Mouse (Mus musculus) testis, adult 2 months (tissue): ENCODE data around the gene Gpha2. TPM values are rescaled to one million over a fixed set of nuclear protein-coding genes. Genes with fewer than 3 reads are reported as not detected.

ENCODE experiments used
- H3K27ac ChIP-seq: fragments of 200-500 bp; 2 replicates; pipeline ENCODE4 v1.5.1; 2012; ENCODE audit warnings: low read depth, low read length; ENCODE audit not compliant: control insufficient read depth, insufficient read depth
- H3K27me3 ChIP-seq: fragments of 200-500 bp; 2 replicates; pipeline ENCODE4 v1.6.1; 2012; ENCODE audit warnings: mild to moderate bottlenecking, low read length, moderate library complexity; ENCODE audit not compliant: control insufficient read depth, insufficient read depth
- H3K36me3 ChIP-seq: fragments of 200-500 bp; 2 replicates; pipeline ENCODE4 v1.6.1; 2012; ENCODE audit warnings: mild to moderate bottlenecking, low read length; ENCODE audit not compliant: control insufficient read depth, insufficient read depth
- H3K4me1 ChIP-seq: fragments of 200-500 bp; 2 replicates; pipeline ENCODE4 v1.6.1; 2012; ENCODE audit warnings: low read length; ENCODE audit not compliant: control insufficient read depth, insufficient read depth
- H3K4me3 ChIP-seq: fragments of 200-500 bp; 2 replicates; pipeline ENCODE4 v1.5.1; 2012; ENCODE audit warnings: low read depth, mild to moderate bottlenecking, low read length, moderate library complexity, mixed read lengths; ENCODE audit not compliant: control insufficient read depth
- CTCF ChIP-seq: fragments of 200-500 bp; IDR thresholded peaks from 2 replicates; pipeline ENCODE4 v1.5.1; 2012; ENCODE audit warnings: low read depth, mild to moderate bottlenecking, inconsistent platforms, low read length, moderate library complexity; ENCODE audit not compliant: control insufficient read depth, insufficient read depth, insufficient replicate concordance
- POLR2A ChIP-seq: fragments of 200-500 bp; IDR thresholded peaks from 2 replicates; pipeline ENCODE4 v1.6.1; 2012; ENCODE audit warnings: low read depth, mild to moderate bottlenecking, inconsistent platforms, low read length, moderate library complexity; ENCODE audit not compliant: control insufficient read depth
- polyA plus RNA-seq: library from polyadenylated mRNA; depleted of rRNA; stranded (reverse); fragments of >200 nt; gene quantifications from 2 replicates; pipeline ENCODE4 v1.2.3, GENCODE M21; 2012

Gene Gpha2
- polyA plus RNA-seq, 1 experiment = 3.8 TPM

- no peaks in the 10 kb centered on the region for H3K27me3 ChIP-seq
- H3K4me1 ChIP-seq = no peaks in the 10 kb centered on the region
- TF ChIP-seq CTCF = peak; percentile 99
- no peak for TF ChIP-seq POLR2A
- no peaks in the 10 kb centered on the region; the same call in 1 of the 2 replicates for H3K36me3 ChIP-seq
- no peak overlapping the region for H3K4me3 ChIP-seq
- H3K27ac ChIP-seq = no peak overlapping the region
Measured at GRCm38 (mm10) chr19:6262222-6262621, 36.0 kb downstream of the Gpha2 start.

- Histone ChIP-seq H3K27ac (no peak overlapping the region), H3K4me3 (no peak overlapping the region), H3K4me1 (no peaks in the 10 kb centered on the region), H3K27me3 (no peaks in the 10 kb centered on the region), H3K36me3 (no peaks in the 10 kb centered on the region; the same call in 1 of the 2 replicates)
- no peak for TF ChIP-seq CTCF
- TF ChIP-seq POLR2A = no peak
Measured at GRCm38 (mm10) chr19:6262839-6263433, 36.8 kb downstream of the Gpha2 start.

- Histone ChIP-seq H3K4me1 (no peaks in the 10 kb centered on the region), H3K27ac (no peak overlapping the region), H3K4me3 (no peak overlapping the region), H3K36me3 (no peaks in the 10 kb centered on the region; the same call in 1 of the 2 replicates), H3K27me3 (no peaks in the 10 kb centered on the region)
- TF ChIP-seq CTCF = no peak
- no peak for TF ChIP-seq POLR2A
Measured at GRCm38 (mm10) chr19:6264200-6264599, 38.0 kb downstream of the Gpha2 start.

DNA sequence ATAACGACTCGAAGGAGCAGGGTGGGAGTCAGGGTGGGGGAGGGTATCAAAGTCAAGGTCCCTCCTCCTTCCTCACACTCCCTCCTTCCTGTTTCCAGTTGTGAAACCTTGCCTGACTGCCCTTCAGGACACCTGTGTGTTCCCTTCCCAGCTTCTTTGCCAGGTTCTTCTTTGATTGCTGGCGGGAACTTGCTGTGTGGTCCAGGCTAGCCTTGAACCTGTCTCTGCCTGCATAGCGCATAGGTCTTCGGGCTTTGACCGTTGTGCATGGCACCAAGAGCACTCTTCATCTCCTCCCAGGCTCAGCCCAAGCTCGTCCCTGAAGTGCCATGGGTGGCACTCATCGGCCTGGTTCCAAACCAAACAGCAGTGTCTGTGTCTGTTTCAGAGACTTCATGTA is 38.8 kb downstream of the Gpha2 start:
- no peak for TF ChIP-seq POLR2A
- no peak for TF ChIP-seq CTCF
- H3K4me1 ChIP-seq = no peaks in the 10 kb centered on the region

DNA sequence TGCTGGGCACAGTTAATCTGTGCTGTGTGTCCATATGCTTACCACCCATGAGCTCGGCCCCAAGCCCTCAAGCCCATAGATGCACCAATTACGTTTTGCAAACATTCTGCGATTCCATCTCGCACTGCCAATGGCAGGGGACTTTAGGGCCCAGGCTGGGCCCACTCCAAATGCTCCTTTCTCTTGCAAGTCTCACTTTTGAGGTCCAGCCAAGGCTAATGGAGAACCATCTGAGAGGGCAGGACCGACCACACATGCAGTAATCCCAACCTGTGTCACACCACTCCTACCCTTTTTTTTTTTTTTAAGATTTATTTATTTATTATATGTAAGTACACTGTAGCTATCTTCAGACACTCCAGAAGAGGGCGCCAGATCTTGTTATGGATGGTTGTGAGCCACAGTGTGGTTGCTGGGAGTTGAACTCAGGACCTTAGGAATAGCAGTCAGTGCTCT is 39.6 kb downstream of the Gpha2 start:
- Histone ChIP-seq H3K36me3 (no peaks in the 10 kb centered on the region; the same call in 1 of the 2 replicates), H3K4me1 (no peaks in the 10 kb centered on the region)
- TF ChIP-seq CTCF = no peak
- TF ChIP-seq POLR2A = no peak

More for the DNA sequence above, 38.8 kb downstream of the Gpha2 start:
- no peaks in the 10 kb centered on the region; the same call in 1 of the 2 replicates for H3K36me3 ChIP-seq
- H3K27ac ChIP-seq = no peak overlapping the region
- H3K4me3 ChIP-seq = no peak overlapping the region
- no peaks in the 10 kb centered on the region for H3K27me3 ChIP-seq

DNA sequence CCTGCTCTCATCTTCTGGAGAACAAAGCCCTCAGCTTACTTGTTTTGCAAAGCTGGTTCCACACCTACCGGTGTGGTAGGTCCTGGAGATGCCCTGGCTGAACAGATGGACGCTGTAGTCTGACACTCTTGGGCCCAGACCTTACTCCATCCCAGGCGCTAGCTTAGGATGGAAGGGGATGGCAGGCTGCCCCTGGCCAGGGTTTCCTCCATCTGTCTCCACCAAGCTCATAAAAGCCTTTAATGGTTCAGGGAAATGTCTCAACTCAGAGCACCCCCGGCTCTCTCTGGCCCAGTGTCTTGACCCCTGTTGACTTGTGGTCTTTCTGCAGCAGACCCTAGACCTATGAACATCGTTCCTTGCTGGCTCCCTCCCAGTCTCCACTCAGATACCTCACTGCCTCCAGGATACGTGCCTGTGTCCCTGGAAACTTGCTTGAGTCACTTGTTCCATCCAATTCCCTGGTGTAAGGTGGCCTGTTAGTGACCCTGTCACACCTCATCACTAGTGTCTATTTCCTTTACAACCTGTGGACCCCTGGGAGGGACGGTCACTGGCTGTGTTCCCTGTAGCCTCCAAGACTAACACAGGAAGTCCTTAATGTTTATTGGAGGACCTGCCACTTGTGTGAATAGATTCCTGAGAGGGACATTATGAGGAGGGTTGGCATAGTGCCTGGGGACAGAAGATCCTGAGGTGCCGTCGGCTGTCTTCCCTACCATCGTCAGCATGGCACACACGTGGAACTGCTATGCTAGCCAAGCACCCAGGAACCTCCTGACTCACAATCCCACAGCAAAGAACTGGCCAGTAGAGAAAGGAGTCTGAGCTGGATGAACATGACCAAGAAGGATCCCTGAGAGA is 41.4 kb downstream of the Gpha2 start:
- H3K4me1 ChIP-seq = no peaks in the 10 kb centered on the region
- H3K27me3 ChIP-seq = no peaks in the 10 kb centered on the region
- no peaks in the 10 kb centered on the region for H3K36me3 ChIP-seq
- no peak overlapping the region for H3K4me3 ChIP-seq
- no peak overlapping the region for H3K27ac ChIP-seq
- no peak for TF ChIP-seq POLR2A
- TF ChIP-seq CTCF = no peak

More for the DNA sequence above, 39.6 kb downstream of the Gpha2 start:
- Histone ChIP-seq H3K27me3 (no peaks in the 10 kb centered on the region), H3K4me3 (no peak overlapping the region), H3K27ac (no peak overlapping the region)

- H3K36me3 ChIP-seq = no peaks in the 10 kb centered on the region
- no peaks in the 10 kb centered on the region for H3K27me3 ChIP-seq
- no peak overlapping the region for H3K27ac ChIP-seq
- TF ChIP-seq CTCF (peak; percentile 91; the same call in 1 of the 2 replicates), POLR2A (no peak)
- H3K4me1 ChIP-seq = no peaks in the 10 kb centered on the region
- H3K4me3 ChIP-seq = no peak overlapping the region
Measured at GRCm38 (mm10) chr19:6268170-6268528, 42.0 kb downstream of the Gpha2 start.
